Mouse (Mus musculus) ES-E14 (cell line): ENCODE data around the gene Rnf217. TPM values are rescaled to one million over a fixed set of nuclear protein-coding genes. Genes with fewer than 3 reads are reported as not detected.

Experiments
- DNase-seq: peaks from one replicate; pipeline ENCODE4 v3.0.0-alpha.2; 2013; ENCODE audit warnings: low read depth, low spot score
- H3K27ac ChIP-seq: 2 replicates; pipeline ENCODE4 v1.5.1; 2012; ENCODE audit warnings: low read depth, mild to moderate bottlenecking, low read length, moderate library complexity, mixed read lengths; ENCODE audit not compliant: poor library complexity, insufficient read depth, severe bottlenecking
- H3K36me3 ChIP-seq: 2 replicates; pipeline ENCODE4 v1.6.1; 2012; ENCODE audit warnings: mild to moderate bottlenecking, low read length, moderate library complexity, mixed read lengths; ENCODE audit not compliant: control insufficient read depth, poor library complexity, insufficient read depth, severe bottlenecking
- H3K4me1 ChIP-seq, 2 experiments: fragments of 150-350 bp in 1 of 2; sonication (generic) in 1 of 2; 2 replicates each; pipeline ENCODE4 v1.6.1; 2012; ENCODE audit warnings: low read length in 2 of 2, mild to moderate bottlenecking in 1 of 2, mixed read lengths in 1 of 2; ENCODE audit not compliant: control insufficient read depth in 2 of 2, insufficient read depth in 2 of 2, poor library complexity in 1 of 2
- H3K4me3 ChIP-seq, 2 experiments: fragments of 150-350 bp in 1 of 2; sonication (generic) in 1 of 2; 2 replicates each; pipeline ENCODE4 v1.5.1; 2012; ENCODE audit warnings: low read length in 2 of 2, low read depth in 1 of 2, mild to moderate bottlenecking in 1 of 2, mixed read lengths in 1 of 2; ENCODE audit not compliant: insufficient read depth in 1 of 2, poor library complexity in 1 of 2, severe bottlenecking in 1 of 2
- H3K9ac ChIP-seq: 2 replicates; pipeline ENCODE4 v1.6.1; 2012; ENCODE audit warnings: low read depth, mild to moderate bottlenecking, low read length, mixed read lengths; ENCODE audit not compliant: poor library complexity, insufficient read depth, severe bottlenecking
- H3K9me3 ChIP-seq: fragments of 150-350 bp; sonication (generic); 2 replicates; pipeline ENCODE4 v1.6.1; 2012; ENCODE audit warnings: low read depth, mild to moderate bottlenecking, low read length; ENCODE audit not compliant: control insufficient read depth, insufficient read depth
- CHD2 ChIP-seq: IDR thresholded peaks from 2 replicates; pipeline ENCODE4 v1.6.1; 2014; ENCODE audit warnings: mild to moderate bottlenecking, low read depth, low read length, inconsistent platforms
- HCFC1 ChIP-seq: IDR thresholded peaks from 2 replicates; pipeline ENCODE4 v1.6.1; 2012; ENCODE audit warnings: low read length, inconsistent platforms, borderline replicate concordance; ENCODE audit not compliant: insufficient read depth
- MAFK ChIP-seq: IDR thresholded peaks from 2 replicates; pipeline ENCODE4 v1.6.1; 2014; ENCODE audit warnings: mild to moderate bottlenecking, low read depth, low read length, inconsistent platforms; ENCODE audit not compliant: insufficient read depth
- ZC3H11A ChIP-seq: IDR thresholded peaks from 2 replicates; pipeline ENCODE4 v1.6.1; 2012; ENCODE audit warnings: low read depth, mild to moderate bottlenecking, inconsistent platforms, low read length, borderline replicate concordance
- ZNF384 ChIP-seq: IDR thresholded peaks from 2 replicates; pipeline ENCODE4 v1.6.1; 2012; ENCODE audit warnings: low read depth, low read length, inconsistent platforms
- in situ Hi-C, 2 experiments: fragments of 600-800 bp; cut with MboI; formaldehyde crosslinking; loops; one replicate each; pipeline ENCODE4 v1.15.1; 2025; ENCODE audit warnings: low sequenced_read_pairs in 2 of 2, inconsistent platforms in 1 of 2; ENCODE audit not compliant: unreplicated experiment in 2 of 2
- total RNA-seq: library from RNA; depleted of rRNA; stranded (reverse); fragments of 300-350 nt; gene quantifications from 2 replicates; pipeline ENCODE4 v1.2.3, GENCODE M21; 2012; rRNA removed

The Rnf217 gene
- 0.53 and 1.2 TPM in 2 replicates for total RNA-seq

DNA sequence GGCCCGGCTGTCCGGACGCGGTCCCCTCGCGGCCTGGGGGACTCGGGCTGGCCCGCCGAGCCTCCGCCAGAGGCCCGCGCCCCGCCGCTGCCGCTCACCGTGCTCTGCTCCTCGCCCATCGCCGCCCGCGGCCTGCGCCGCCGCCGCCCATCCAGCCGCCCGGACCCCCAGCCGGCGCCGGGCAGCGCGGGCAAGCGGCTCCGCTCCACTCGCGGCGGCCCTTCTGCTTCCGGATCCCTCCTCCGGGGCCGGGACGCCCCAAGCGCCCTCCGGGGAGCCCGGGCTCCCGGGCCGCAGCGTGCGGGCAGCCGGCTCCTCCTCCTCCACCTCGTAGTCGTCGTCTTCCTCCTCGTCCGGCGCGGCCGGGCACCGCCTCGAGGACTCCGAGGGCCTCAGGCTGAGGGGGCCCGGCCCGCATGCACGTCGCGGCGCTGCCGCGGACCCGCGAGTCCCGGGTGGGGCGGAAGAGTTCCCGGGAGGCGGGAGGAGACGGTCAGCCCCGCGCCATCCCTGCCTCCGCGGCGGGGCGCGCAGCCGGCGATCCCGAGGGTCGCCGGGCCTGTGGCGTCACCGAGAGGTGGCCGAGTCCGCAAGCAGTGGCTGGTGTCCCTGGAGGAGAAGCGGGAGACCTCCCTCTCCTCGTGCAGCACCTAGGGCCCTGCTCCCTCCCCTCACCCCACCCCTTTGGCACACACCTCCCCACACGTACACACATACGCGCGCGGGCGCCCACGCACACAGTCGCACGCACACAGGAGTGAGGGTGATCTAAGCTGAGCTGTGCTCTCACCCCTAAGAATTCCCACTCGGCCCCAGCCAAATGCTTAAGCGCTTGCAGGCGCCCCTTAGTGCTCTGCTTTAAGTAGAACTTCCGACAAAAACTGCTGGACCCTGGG lies at the start of gene Rnf217:
Gene Rnf217, minus strand, starts transcription at position 119 of the 896 bp plus-strand sequence.
- DNase-seq, result peak; percentile 25
- in situ Hi-C loops, result no loop called here
- Histone ChIP-seq H3K9me3 (no peaks in the 10 kb centered on the region), H3K9ac (peak within 1 kb of the TSS; percentile 79), H3K4me1 (no peaks in the 10 kb centered on the region), H3K4me3 (peak within 1 kb of the TSS; percentile 67 to 83), H3K36me3 (no peaks in the 10 kb centered on the region), H3K27ac (no peak within 1 kb of the TSS)
- TF ChIP-seq ZC3H11A, result no peak
- no peak for TF ChIP-seq HCFC1
- no peak for TF ChIP-seq ZNF384

DNA sequence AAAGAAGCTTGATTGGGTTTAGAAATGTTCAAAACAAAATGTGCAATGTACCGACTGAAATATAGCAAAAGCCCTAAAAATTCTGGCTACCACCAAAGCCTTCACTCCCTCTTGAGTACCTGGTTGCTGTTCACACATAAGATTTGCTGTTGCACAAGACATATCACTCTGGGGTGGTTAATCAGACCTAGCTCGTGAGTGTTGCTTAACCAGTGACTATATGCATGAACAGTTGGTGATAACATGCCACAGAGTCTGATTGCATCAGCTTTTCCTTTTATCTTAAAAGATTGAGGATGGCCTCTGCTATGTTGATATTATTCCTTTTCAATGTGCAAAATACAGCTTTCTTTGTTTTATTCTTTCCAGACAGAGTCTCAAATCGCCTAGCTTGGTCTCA lies 38.3 kb upstream of the Rnf217 start:
- Histone ChIP-seq H3K27ac (no peak overlapping the region), H3K4me1 (peaks cover 0 to 2% of the 10 kb centered on the region in 2 experiments; a peak in 2 of 4 replicates), H3K9me3 (no peaks in the 10 kb centered on the region), H3K9ac (no peak overlapping the region), H3K36me3 (no peaks in the 10 kb centered on the region), H3K4me3 (no peak overlapping the region)
- no peak for TF ChIP-seq ZC3H11A
- no peak for TF ChIP-seq MAFK
- in situ Hi-C loops, result no loop called here
- no peak for DNase-seq

DNA sequence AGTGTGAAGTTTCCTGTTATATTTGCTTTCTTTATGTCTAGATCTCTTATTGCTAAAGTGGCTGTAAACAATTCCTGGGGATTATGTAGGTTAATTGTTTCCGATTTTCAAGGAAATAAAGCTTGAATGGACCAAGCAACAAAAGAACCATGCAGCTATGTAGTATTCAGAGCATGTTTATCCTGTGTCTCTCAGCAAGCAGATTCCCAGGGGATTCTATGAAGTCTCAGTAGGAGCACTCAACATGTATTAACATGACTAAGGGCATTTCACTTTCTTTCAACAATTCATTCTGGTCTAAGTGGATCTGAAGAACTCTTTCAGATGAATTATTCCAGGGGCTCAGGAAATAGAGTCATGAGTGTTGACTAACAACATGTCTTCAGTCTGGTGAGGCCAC lies 37.1 kb upstream of the Rnf217 start:
- no peak for DNase-seq
- Histone ChIP-seq H3K9ac (no peak overlapping the region), H3K4me1 (no peaks in the 10 kb centered on the region; a peak in 1 of 4 replicates), H3K36me3 (no peaks in the 10 kb centered on the region), H3K9me3 (no peaks in the 10 kb centered on the region), H3K4me3 (no peak overlapping the region), H3K27ac (no peak overlapping the region)
- in situ Hi-C loops, result no loop called here
- no peak for TF ChIP-seq ZNF384
- TF ChIP-seq ZC3H11A, result no peak
- no peak for TF ChIP-seq CHD2
- TF ChIP-seq HCFC1, result no peak
- no peak for TF ChIP-seq MAFK

GRCm38 (mm10) chr10:31635098-31635497 lies 26.1 kb upstream of the Rnf217 start:
- no peak for DNase-seq
- no peak overlapping the region for H3K9ac ChIP-seq
- in situ Hi-C loops, result no loop called here
- no peak overlapping the region for H3K27ac ChIP-seq
- no peaks in the 10 kb centered on the region for H3K9me3 ChIP-seq
- no peaks in the 10 kb centered on the region for H3K4me1 ChIP-seq
- no peak for TF ChIP-seq ZC3H11A
- TF ChIP-seq ZNF384, result no peak
- no peak for TF ChIP-seq HCFC1
- no peak for TF ChIP-seq CHD2
- TF ChIP-seq MAFK, result no peak
- no peaks in the 10 kb centered on the region for H3K36me3 ChIP-seq
- no peak overlapping the region for H3K4me3 ChIP-seq

DNA sequence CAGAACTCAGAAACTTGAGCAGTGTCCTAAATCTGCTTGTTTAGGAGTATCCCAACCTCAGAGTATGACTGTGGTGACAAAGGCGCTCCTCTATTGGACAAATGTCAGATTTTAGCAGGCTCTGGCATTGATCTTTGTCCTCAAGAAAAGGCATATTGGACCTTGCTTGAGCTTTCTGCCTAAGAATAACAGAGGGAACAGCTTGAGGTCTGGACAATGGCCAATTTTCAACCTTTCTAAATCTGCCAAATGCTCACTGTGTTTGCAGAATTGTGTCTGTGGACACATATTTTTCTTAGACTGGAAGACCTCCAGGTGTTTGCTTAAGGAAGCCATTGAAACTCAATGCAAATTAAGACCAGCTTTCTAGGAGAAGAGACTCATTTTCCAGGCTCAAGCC lies 23.0 kb upstream of the Rnf217 start:
- Histone ChIP-seq H3K4me1 (no peaks in the 10 kb centered on the region), H3K9me3 (no peaks in the 10 kb centered on the region), H3K36me3 (no peaks in the 10 kb centered on the region), H3K4me3 (no peak overlapping the region), H3K9ac (no peak overlapping the region), H3K27ac (no peak overlapping the region)
- in situ Hi-C loops, result no loop called here
- no peak for DNase-seq
- TF ChIP-seq CHD2, result no peak
